Mouse (Mus musculus) kidney, adult 2 months (tissue): ENCODE results near the gene 4932438H23Rik.

ENCODE experiments used
- CTCF ChIP-seq: fragments of 200-500 bp; conservative IDR thresholded peaks from 2 replicates; pipeline ENCODE4 v1.5.1; 2011; ENCODE audit warnings: low read depth, mild to moderate bottlenecking, control low read depth, low read length, moderate library complexity, mixed read lengths; ENCODE audit not compliant: insufficient read depth, insufficient read length
- POLR2A ChIP-seq: fragments of 200-500 bp; IDR thresholded peaks from one replicate; pipeline ENCODE4 v1.6.1; 2011; ENCODE audit warnings: low read depth, low read length, control low read depth

DNA sequence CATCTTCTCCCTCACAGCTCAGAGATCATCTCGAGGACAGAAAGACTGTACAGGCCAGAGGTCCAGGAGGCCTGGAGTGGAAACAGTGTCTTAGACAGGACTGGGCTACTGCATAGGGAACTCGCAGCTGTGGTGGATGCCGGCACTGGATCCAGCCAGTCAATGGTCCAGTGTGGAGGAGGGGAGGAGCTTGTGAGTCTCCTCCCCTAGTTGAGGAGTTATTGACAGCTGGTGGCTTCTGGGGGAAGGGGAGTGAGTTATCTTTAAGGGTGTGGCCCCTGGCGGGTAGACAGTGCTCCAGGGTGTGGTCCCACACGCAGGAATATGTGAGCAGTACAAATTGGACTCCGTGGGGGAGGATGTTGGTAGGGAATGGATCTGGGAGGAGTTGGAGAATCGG is 21.8 kb upstream of the 4932438H23Rik start:
- TF ChIP-seq CTCF (no peak), POLR2A (no peak)
